Mouse (Mus musculus) skeletal muscle tissue, adult 2 months (tissue): ENCODE results near the gene Adamts3.

ENCODE experiments used
- DNase-seq: peaks from one replicate; pipeline ENCODE4 v3.0.0-alpha.2; 2012; ENCODE audit warnings: low read depth, low spot score

Gene Adamts3

GRCm38 (mm10) chr5:89709459-89709858, 173.7 kb downstream of the Adamts3 start:
- no peak for DNase-seq

- no peak for DNase-seq
Observed at GRCm38 (mm10) chr5:89704264-89704663, 178.9 kb downstream of the Adamts3 start.

GRCm38 (mm10) chr5:89701241-89702007, 181.7 kb downstream of the Adamts3 start:
- no peak for DNase-seq

GRCm38 (mm10) chr5:89687826-89688225, 195.3 kb downstream of the Adamts3 start:
- no peak for DNase-seq

- DNase-seq: no peak
Observed at GRCm38 (mm10) chr5:89679871-89680536, 203.1 kb downstream of the Adamts3 start.

- DNase-seq: no peak
Observed at GRCm38 (mm10) chr5:89678148-89678547, 205.0 kb downstream of the Adamts3 start.

GRCm38 (mm10) chr5:89674066-89674848, 208.9 kb downstream of the Adamts3 start:
- DNase-seq: no peak

- DNase-seq: no peak
Observed at GRCm38 (mm10) chr5:89672950-89673349, 210.2 kb downstream of the Adamts3 start.

GRCm38 (mm10) chr5:89654327-89654726, 228.8 kb downstream of the Adamts3 start:
- DNase-seq: no peak

GRCm38 (mm10) chr5:89653862-89654261, 229.3 kb downstream of the Adamts3 start:
- DNase-seq: no peak

- DNase-seq: no peak
Observed at GRCm38 (mm10) chr5:89646940-89647339, 236.2 kb downstream of the Adamts3 start.

- DNase-seq: no peak
Observed at GRCm38 (mm10) chr5:89635434-89635833, 247.7 kb downstream of the Adamts3 start.

- no peak for DNase-seq
Observed at GRCm38 (mm10) chr5:89631599-89631998, 251.5 kb downstream of the Adamts3 start.
